Mouse (Mus musculus): ENCODE measurements at regions not wholly inside any gene's neighbourhood (a gene's known extent, or its start where the extent isn't known, plus 50 kb on each side); places are given as distances from the start of the nearest gene placed in this dataset.
"Not testable (repeated sequence)": the region's sequence is repeated elsewhere in the genome, so short reads cannot be mapped to it uniquely, and the experiment has no call there.

DNA sequence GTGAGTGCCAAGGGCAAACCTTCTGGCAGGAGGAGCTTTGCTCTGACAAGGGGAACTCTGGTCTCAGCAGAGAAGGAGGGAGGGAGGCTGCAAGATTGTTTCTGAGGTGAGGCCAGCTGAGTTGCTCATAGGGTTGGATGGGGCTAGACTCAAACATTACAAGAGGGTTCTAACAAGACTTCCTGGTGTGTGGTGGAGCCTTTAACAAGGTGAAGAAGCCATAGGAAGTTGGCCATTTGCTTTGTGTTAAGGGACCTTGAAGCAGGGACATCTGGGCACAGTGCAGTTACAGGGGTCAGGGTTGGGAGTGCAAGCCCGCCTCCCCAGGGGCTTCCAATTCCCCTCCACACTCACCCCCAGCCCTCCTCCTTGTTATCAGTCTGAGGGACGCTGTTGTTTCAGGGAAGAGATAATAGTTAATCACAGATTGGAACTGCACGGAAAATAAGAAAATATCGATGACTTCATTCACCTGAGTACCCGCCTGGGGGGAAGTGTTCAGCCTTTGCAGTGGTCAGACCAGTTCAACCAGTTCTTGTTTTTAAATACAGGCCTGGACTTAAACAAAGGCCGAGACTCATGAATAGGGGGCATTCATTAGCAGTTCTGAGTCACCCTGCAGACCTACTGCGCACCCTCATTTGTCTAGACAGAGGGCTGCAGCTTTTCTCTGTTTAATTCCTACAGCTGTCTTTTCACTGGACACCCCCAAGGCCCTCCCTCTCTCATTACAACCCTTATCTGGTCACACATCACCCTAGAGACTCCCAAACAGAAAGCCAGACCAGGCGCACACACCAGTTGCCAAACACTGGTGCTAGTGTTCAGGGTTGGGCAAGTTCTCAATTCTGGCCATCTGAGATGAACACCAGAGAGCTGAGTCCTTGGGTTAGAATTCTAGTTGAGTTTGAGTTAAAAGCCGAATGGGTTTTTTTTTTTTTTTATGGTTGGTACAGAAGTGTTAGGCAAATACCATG lies 139.5 kb downstream of the Bcl2l11 start:
- DNase-seq (ENCODE audit: low spot score) = no peak

DNA sequence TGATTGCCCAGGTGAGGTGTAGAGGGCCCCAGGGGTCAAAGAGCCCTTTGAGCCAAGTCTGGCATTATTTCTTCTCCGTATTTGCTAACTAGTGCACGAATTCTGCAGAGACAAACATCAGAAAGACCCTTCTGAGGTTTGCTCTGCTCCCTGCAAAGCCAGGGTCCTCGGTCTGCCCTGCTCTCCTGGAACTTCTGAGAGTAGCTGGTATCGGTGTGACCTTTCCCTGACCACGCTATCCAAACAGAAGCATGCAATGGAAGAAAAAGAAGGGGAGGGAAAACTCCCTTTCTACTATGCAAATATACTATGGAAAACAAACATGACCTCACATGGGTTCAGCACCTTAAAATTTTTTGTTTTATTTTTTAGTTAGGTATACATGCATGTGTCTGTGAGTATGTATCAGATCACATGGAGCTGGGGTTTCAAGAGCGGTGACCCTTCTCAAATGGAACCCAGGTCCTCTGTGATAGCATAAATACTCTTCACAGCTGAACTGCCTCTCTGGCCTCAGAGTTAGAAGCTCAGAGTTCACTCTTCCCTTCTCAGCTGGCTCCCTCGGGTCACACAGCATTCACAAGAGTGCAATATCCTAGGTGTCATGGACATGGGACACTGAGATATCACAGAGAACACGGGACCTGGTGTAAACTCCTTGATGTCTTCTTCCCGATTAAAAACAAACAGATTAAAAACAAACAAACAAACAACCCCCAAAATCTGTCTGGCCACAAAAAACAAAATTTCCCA lies 144.7 kb downstream of the Bcl2l11 start:
- DNase-seq (ENCODE audit: low spot score) = no peak

DNA sequence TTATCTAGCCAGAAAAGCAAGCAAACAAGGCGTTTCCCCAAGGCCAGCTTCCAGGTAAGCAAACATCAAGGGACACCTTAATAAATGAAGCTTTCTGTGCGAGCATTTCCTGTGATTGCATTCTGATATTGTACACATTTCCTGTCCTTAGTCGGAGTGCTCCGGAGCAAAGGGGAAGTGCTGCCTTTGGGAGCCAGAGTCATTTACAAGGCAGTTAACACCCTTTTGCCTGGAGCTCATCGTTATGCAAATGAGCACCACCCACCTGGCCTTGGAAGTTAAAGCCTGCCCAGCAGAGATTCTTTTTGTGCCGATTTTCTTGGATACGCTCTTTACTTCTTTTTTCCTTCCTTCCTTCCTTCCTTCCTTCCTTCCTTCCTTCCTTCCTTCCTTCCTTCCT lies 147.0 kb downstream of the Bcl2l11 start:
- DNase-seq (ENCODE audit: low spot score) = no peak

DNA sequence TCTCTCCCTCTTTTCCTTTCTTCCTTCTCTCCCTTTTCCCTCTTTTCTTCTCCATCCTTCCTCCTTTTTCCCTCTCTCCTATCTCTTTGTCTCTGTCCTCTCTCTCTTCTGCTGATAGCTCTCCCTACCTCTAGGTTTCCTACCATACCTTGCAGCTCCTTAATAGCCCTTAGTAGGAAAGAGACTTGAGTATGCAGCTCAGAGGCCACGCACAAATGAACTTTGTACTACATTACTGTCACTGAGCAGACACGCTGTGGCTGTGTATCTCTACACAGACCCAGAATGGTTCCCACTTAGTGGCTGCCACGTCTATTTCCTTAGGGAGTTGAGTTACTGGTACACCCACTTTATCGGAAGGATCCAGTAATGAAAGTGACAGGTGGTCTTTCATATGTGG lies 147.5 kb downstream of the Bcl2l11 start:
- DNase-seq (ENCODE audit: low spot score) = no peak

DNA sequence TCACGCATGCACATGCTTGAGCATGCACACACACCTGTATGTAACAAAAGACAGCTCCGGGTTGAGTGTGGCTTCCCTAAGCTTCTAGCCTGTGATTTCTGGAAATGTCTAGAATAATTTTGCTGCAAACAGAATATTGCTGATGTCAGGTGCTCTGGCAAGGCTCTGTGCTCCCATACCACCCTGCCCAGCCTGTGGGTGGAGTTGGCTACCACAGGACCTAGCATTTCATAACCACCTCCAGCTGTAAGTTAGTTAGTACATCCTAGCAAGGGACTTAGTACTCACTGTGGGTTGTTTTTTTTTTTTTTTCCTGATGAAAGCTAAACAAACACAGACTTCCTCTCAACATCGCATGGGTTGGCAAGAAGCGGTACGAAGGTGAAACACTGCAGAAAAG lies 150.5 kb downstream of the Bcl2l11 start:
- no peak for DNase-seq (ENCODE audit: low spot score)

DNA sequence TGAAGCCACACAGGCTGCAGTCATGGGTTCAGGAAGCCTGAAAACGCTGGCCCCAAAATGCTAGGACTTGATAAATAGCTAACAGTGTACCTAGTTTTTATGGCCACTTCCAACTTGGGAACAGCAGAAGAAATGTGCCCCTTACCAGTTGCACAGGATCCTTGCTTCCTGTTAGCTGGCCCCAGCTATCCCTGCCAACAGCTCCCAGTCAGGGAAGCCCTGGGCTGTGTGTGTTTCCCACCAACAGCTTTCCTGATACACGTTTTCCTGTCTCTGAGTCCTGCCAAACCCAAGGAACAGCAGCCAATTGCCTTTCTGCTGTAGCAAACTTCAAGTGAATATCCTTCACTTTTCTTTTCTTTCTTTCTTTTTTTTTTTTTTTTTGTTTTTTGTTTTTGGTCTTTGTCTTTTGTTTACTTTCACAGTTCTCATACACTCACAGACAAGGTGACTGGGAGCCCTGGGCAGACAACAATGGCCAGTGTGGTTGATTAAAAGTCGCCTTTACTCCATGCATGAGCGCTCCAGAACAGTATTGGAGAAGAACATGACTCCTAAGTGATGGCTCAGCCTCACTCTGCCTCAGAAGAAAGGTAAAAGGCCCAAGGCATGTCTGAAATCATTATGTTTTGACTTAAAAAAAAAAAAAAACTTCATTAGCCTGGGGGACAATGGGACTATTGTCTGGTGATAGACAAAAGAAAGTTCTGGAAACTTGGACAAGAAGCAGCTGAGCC lies 151.7 kb downstream of the Bcl2l11 start:
- DNase-seq (ENCODE audit: low spot score) = no peak

DNA sequence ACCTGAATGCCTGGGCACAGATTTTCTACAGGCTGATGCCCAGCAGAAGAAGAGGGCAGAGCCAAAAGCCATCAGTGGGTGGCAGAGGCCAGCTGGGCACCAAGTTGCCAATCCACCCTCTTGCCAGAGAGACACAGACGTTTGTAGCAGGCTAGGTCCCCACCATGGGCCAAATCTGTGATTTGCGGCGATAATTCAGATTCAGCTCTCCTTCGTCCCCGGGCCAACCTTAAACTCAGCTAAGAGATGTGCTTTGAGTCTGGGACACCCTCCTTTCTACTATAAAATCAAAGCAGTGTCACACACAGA lies 152.2 kb downstream of the Bcl2l11 start:
- no peak for DNase-seq (ENCODE audit: low spot score)

DNA sequence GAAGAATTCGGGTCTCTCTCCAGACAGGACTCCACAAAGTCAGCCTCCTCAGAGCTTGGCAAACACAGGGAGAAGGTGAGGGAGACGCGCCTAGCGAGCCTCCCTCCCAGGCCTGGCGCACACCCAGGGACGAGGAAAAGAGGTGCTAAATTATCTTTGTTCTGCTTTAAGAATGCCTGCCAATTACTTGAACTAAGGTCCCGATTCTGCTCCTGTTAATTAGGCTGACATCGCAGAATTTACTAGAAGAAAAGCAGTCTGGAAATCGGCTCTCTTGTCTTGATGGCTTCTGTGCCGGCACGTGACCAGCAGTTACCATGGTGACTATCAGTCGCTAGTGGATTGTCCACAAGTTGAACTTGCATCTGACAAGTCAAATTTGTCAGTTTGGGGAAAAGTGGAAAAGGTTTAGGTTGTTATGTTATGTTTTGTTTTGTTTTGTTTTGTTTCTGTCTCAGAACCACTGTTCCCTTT lies 152.8 kb downstream of the Bcl2l11 start:
- no peak for DNase-seq (ENCODE audit: low spot score)

DNA sequence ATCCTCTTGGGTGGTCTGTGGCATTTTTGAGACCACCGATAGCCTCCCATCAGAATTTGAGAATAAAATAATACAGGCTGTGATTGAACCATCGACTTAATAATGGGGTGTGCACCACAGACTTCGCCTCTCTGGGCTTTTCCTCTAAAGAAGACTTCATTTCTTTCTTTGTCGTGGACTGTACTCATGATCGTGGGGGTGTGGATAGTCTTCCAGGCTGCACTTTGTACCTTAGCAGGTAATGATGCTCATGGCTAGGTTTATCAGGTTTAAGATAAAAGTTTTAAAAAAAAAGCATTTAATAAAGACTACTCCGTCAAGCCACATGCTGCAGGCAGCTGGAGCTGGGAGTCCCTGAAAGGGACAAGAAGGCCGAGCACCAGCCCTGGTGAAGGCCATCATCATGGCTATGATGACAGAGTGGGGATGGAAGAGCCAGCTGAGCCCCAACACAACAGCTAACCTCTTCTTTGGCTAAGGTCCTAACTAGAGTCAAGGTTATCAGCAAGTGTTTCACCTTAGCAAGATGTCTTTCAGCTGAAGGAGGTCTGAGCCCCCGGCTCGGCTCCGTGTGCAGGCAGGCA lies 153.4 kb downstream of the Bcl2l11 start:
- DNase-seq (ENCODE audit: low spot score) = no peak

DNA sequence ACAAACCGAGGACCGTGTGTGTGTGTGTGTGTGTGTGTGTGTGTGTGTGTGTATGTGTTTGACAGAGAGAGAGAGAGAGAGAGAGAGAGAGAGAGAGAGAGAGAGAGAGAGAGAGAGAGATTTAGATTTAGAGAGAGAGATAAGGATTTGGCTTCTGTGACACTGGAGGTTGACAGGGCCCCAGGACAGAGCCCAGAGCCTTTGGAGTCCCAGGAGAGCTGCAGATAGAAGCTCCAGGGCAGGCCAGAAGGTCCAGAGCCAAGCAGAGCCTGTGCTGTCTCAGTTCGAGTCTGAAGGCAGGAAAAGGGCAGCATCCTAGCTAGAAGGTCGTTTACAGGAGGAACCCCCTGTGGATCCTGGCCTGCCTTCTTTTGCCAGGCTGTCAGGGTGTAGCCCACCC lies 156.8 kb downstream of the Bcl2l11 start:
- no peak for DNase-seq (ENCODE audit: low spot score)

DNA sequence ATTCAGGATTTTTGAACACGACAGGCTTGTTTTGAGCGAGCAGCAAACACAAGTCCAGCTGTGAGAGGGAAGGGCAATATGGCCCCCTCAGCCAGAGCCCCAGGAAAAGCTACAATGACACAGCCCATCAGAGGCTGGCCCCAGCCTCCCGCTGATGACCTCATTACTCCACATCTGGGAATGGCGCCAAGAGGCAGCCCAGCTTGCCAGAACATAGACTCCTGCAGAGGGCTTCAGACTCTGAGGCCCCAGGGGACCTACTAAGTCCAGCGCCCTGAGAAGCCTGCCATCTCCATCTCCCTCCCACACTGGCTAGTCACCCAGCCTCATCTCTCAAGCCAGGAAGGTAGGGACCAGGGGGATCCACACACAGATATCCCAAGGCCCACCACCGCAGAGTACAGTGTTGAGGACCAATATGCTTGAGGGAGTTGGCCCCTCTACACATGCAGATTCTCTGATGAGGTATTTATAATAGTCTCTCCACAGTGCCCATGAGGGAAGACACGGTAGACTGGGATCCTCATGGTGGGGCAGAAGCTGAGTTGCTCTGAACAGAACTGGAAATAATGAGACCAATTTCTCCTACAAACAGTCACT lies 159.1 kb downstream of the Bcl2l11 start:
- DNase-seq (ENCODE audit: low spot score) = peak; percentile 33

DNA sequence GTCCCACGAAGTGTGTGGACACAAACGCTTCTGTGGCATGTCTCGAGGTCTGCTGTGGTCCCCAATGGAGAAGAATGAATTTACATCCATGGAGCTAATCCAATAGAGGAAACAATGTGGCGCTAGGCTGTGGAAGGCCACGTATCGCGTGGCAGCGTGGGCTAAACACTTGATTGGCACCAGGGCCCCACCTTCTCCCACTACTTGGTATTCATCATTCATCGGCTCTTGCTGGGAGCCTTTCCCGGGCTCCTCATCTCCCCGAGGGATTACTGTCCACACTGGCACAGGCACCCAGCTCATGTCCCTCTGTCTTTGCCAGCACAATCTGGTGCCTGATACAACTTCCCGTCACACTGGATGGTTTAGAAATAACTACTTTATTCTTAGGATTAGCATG lies 159.6 kb downstream of the Bcl2l11 start:
- DNase-seq (ENCODE audit: low spot score) = no peak

DNA sequence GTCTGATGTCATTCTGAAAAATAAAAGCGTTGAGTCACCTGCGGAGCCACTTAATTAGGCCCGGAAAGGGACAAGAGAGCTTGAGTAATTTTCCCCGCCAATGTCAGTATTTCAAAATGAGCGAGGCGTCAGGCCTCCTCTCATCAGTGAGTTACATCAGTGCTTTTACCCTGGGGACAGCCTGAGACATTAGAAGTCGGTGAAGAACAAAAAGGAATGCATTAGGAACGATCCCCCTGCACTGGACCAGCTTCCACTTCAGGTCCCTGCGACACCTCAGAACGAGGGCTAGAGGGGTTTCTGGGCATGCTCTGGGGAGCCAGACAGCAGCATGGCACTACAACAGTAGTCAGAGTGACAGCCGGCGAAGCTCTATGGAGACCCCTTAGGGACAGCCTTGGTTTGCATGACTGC lies 162.3 kb downstream of the Bcl2l11 start:
- no peak for DNase-seq (ENCODE audit: low spot score)

DNA sequence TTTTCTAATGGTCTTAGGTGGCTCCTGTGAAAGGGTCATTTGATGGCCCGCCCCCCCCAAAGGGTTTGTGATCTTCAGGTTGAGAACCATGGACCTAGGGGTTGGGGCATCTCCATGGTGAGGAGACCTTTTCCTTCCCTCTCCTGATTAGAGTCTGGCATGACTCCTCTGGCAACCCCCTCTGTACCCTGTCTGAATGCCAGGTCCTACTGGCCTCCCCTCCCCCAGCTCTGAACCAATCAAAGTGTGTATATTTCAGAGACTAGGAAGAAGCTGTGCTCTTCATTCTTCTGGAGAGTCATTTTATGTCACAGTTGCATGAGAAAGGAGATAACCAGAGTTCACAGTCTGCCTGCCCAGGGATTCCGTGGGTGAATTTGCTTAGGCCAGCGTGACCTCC lies 164.8 kb downstream of the Bcl2l11 start:
- no peak for DNase-seq (ENCODE audit: low spot score)

DNA sequence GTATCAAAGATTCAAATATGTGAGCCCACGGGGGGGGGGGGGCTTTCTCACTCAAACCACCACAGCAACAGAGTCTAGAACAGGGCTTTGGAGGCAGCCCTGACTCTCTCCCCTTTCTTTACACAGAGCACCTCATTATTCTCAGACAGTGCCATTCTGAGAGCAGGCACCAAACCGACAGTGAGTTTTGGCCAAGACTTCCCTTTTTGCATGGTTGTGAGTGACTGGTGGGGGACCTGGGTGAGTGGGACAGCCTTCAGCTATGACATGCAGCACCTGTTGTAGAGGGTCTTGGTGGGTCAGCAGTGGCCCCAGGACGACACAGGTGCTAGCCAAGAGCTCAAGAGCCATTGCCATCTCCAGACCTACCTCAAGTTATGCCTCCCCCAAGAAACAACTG lies 168.8 kb downstream of the Bcl2l11 start:
- DNase-seq (ENCODE audit: low spot score) = no peak

DNA sequence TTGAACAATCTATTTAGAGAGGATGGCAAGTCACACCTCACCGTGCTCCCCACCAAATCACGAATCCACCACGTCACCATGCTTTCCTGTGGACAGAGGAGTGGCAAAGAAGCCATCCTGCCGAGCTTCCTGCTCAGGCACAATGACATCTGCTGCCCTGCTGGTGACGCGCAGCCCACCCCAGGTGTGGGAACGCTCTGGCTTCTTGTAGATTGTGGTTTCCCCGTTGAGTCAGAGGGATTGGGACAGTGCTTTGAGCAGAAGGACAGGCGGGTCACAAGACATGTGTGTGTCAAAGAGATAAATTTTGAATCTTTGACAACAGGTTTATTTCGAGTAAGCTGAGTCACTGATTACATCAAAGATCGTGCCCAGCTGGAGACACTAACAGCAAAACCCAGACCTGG lies 169.2 kb downstream of the Bcl2l11 start:
- no peak for DNase-seq (ENCODE audit: low spot score)

DNA sequence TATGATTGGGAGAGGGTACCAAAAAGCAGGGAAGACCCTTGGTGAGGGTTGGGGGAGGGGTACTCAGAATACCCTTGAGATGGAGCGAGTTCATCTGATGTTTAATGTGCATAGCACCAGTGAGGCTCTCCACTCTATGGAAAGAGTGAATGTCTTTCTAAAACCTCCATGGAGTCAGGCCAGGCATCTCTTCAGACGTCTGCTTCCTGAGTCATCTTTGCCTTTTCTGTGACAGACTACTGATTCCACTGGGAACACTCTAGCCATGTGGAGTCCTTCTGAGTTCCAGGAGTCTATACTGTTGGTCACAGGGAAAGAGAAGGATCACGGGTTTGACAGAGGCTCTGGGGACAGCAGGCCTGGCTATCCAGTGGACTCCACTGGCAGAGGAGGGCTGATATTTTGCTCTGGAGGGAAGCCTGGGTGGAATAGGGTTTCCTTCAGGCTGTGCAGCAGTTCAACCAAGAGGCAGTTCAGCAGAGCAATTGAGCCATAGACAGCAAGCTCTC lies 169.9 kb downstream of the Bcl2l11 start:
- DNase-seq (ENCODE audit: low spot score) = no peak

DNA sequence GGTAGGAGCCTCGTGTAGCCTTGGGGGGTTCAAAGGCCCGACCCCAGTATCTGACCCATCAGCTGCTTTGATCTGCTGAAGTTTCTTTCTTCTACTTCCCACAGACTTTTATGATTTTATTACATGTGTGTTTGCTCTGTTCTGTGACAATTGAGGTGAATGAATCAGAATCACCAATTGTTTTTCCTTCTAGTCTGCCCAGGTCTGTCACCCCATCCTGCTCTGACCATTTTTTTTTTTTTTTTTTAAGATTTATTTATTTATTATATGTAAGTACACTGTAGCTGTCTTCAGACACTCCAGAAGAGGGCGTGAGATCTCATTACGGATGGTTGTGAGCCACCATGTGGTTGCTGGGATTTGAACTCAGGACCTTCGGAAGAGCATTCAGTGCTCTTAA lies 170.6 kb downstream of the Bcl2l11 start:
- DNase-seq (ENCODE audit: low spot score) = not testable (repeated sequence)

DNA sequence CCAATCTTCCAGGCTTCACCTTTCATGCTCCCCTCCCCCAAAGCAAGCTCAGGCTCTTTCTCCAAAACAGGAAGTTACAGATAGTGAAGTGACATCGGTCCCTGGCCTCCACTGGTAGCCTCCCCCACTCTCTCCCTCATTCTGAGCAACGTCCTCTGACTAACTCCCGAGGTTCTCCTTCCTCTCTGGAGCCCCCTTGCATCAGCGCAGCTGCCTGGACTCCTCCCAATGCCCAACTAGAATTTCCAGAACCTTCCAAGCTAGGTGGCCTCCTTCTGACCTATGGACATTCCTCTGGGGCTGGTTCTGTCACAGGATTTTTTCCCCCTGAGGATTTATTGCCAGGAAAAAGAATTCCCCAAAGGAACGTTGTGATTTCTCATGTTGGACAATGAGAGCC lies 171.1 kb downstream of the Bcl2l11 start:
- DNase-seq (ENCODE audit: low spot score) = no peak

DNA sequence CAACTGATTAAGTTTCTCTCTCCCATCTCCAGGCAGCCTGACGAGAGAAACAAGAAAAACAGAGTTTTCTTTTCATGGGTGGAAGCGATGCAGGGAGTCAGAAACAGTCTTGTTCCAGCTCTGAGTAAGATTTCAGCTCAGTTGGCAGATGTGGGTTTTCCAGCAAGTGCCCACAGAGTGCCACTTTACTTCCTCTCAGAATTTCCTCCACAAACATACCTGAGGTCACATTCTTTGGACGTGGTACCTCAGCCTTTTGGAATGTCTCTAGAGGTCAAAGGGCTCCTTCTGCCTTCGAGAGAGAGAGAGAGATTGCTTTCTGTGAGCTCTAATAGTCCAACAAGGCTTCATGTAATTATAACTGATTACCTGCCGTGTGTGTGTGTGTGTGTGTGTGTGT lies 172.0 kb downstream of the Bcl2l11 start:
- DNase-seq (ENCODE audit: low spot score) = no peak

DNA sequence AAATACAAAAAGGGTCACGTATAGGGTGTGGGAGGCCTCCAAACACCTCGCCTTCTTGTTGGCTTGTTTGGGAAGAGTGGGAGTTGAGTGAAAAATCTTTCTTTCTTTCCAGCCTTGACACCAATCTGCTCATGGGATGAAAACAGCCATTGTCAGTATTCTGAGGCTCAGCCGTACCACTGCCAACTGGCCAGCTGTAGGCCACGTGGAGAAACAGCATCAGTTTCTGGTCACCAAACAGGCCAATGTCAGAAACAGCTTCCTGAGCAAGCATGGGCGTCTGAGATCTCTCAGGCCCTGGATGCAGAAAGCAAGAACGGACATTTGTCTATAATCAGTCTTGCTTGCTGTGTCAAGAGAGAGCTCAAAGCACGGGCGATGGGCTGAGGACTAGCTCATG lies 173.2 kb downstream of the Bcl2l11 start:
- no peak for DNase-seq (ENCODE audit: low spot score)

DNA sequence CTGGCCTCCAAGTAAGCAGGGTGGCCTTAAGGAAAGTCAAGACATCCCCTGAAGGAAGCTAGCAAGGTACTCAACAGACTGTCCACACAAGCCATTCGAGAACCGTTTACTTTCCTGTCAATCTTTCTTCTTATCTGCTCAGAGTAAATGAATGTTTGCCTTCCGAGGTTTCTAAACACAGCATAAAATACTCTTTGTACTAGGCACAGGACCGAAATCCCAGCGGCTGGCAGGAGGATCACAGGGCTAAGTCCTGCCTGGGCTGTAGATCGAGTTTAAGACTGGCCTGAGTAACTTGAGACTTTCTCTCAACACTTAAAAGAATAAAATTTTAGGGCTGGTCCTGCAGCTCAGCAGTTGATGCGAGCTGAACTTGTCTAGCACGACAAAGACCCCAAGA lies 175.9 kb downstream of the Bcl2l11 start:
- no peak for DNase-seq (ENCODE audit: low spot score)

Data from urinary bladder, postnatal 10 days (tissue).